Mouse (Mus musculus): Measurements from ENCODE around the gene Rnaset2a. TPM values are rescaled to one million over a fixed set of nuclear protein-coding genes. Genes with fewer than 3 reads are reported as not detected.
"Not testable (repeated sequence)": the region's sequence is repeated elsewhere in the genome, so short reads cannot be mapped to it uniquely, and the experiment has no call there.

Gene Rnaset2a
- polyA plus RNA-seq, 1 experiment from 2014 or later: 20.0 TPM

DNA sequence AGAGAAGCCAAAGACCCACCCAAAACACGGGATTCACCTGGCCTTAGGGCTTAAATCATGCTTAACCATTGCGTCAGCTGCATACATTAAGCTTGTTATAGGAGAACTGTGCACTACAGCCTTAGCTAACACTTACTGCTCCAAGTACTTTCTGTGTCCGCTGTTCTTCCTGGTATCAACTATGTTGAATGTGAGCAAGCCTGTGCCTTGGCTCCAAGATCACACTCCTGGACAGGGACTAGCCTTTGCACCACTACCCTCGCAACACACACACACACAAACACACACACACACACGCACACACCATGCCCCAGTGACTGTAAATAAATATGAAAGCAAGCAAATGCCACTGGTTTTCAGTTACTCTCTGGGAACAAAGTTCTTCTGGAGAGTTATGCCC lies 966 bp downstream of the Rnaset2a start:
- not testable (repeated sequence) for ATAC-seq (ENCODE audit: low FRiP score); H3K9me3 ChIP-seq (ENCODE audit: control insufficient read depth, low read length); H3K27ac ChIP-seq; H3K4me1 ChIP-seq (replicated peaks; ENCODE audit: control insufficient read depth, insufficient read depth, low read length); H3K36me3 ChIP-seq (replicated peaks; ENCODE audit: control insufficient read depth, insufficient read depth); DNase-seq (ENCODE audit: low spot score); H3K27me3 ChIP-seq (ENCODE audit: control insufficient read depth, insufficient read depth, low read length)
- H3K4me2 ChIP-seq (replicated peaks): peak overlapping the region; percentile 63
- peak overlapping the region; percentile 43 for H3K4me3 ChIP-seq (replicated peaks; ENCODE audit: low read length)
- 29% methylated on average over 5 of the region's 5 CpGs for WGBS
- H3K9ac ChIP-seq: peak overlapping the region; percentile 63; the same call in 1 of the 2 replicates

GRCm38 (mm10) chr17:8143802-8144673 lies 3.9 kb downstream of the Rnaset2a start:
- not testable (repeated sequence) for H3K4me3 ChIP-seq (replicated peaks; ENCODE audit: low read length); H3K9ac ChIP-seq; H3K9me3 ChIP-seq (ENCODE audit: control insufficient read depth, low read length); H3K4me2 ChIP-seq (replicated peaks); ATAC-seq (ENCODE audit: low FRiP score); DNase-seq (ENCODE audit: low spot score); H3K27me3 ChIP-seq (ENCODE audit: control insufficient read depth, insufficient read depth, low read length); H3K27ac ChIP-seq; H3K36me3 ChIP-seq (replicated peaks; ENCODE audit: control insufficient read depth, insufficient read depth); H3K4me1 ChIP-seq (replicated peaks; ENCODE audit: control insufficient read depth, insufficient read depth, low read length)
- 58% methylated on average over 12 of the region's 14 CpGs for WGBS

DNA sequence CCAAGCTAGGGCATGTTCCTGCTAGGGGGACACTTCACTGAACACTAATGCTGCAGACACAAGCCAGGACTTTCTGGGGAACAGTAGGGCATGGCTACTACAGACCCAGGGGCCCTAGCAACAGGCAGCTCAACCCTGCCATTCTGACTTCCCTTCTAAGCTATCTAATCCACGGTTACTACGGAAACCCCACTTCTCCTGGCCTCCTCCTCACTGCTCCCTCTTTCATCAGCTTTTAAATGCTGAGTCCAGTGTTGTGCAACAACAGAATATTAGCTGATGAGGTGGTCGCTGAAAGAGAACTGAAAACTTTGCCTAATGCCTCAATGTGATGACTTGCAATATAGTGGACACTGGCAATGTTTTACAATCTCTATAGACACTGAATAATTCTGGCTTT lies 7.7 kb downstream of the Rnaset2a start:
- not testable (repeated sequence) for H3K9ac ChIP-seq; H3K27me3 ChIP-seq (ENCODE audit: control insufficient read depth, insufficient read depth, low read length); H3K27ac ChIP-seq; DNase-seq (ENCODE audit: low spot score); H3K9me3 ChIP-seq (ENCODE audit: control insufficient read depth, low read length); ATAC-seq (ENCODE audit: low FRiP score); H3K4me3 ChIP-seq (replicated peaks; ENCODE audit: low read length); H3K4me2 ChIP-seq (replicated peaks); H3K36me3 ChIP-seq (replicated peaks; ENCODE audit: control insufficient read depth, insufficient read depth); H3K4me1 ChIP-seq (replicated peaks; ENCODE audit: control insufficient read depth, insufficient read depth, low read length)
- 78% methylated on average over 3 of the region's 3 CpGs for WGBS

DNA sequence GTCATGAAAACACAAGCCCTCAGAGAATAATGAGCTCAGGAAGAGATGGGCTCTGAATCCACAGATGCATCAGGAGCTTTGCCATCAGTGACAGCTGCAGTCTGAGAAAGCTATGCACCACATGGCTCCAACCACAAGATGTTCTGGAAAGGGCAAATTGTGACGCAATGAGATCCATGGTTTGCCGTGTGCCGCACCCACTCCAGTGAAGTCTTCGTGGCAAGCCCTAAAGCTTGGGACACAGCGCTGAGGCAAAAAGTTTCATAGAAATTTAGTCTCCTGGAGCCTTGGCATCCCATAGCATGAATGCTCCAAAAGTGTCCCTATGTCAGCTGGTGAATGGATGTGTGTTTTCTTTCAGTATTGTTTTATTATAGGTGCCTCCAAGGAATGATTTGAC lies 9.8 kb downstream of the Rnaset2a start:
- not testable (repeated sequence) for H3K27ac ChIP-seq; H3K27me3 ChIP-seq (ENCODE audit: control insufficient read depth, insufficient read depth, low read length); H3K4me1 ChIP-seq (replicated peaks; ENCODE audit: control insufficient read depth, insufficient read depth, low read length); DNase-seq (ENCODE audit: low spot score); H3K4me3 ChIP-seq (replicated peaks; ENCODE audit: low read length); ATAC-seq (ENCODE audit: low FRiP score); H3K9me3 ChIP-seq (ENCODE audit: control insufficient read depth, low read length); H3K9ac ChIP-seq; H3K36me3 ChIP-seq (replicated peaks; ENCODE audit: control insufficient read depth, insufficient read depth); H3K4me2 ChIP-seq (replicated peaks)
- 97% methylated on average over 5 of the region's 5 CpGs for WGBS

DNA sequence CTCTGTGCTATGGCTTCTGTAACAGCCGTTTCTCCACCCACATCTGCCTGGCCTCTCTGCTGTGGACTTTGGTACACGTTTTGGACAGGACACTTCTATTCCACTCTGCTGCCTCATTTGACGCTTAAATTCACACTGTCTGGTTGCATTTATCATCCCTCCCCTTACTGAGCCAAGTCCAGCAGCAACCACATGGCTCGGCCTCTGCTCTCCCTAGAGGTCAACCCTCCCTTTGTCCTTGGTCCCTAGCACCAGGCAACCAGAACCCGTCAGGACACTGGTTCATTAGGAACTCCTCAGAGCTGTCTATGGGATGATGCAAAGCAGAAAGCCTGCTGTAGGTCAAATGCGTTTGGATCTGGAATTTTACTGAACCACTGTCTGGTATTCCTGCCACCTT lies 17.0 kb downstream of the Rnaset2a start:
- WGBS: no CpG with 5 or more reads among the region's 6 CpGs
- not testable (repeated sequence) for H3K9me3 ChIP-seq (ENCODE audit: control insufficient read depth, low read length); H3K27me3 ChIP-seq (ENCODE audit: control insufficient read depth, insufficient read depth, low read length); ATAC-seq (ENCODE audit: low FRiP score); H3K4me2 ChIP-seq (replicated peaks); H3K27ac ChIP-seq; H3K4me1 ChIP-seq (replicated peaks; ENCODE audit: control insufficient read depth, insufficient read depth, low read length); DNase-seq (ENCODE audit: low spot score); H3K9ac ChIP-seq; H3K4me3 ChIP-seq (replicated peaks; ENCODE audit: low read length); H3K36me3 ChIP-seq (replicated peaks; ENCODE audit: control insufficient read depth, insufficient read depth)

DNA sequence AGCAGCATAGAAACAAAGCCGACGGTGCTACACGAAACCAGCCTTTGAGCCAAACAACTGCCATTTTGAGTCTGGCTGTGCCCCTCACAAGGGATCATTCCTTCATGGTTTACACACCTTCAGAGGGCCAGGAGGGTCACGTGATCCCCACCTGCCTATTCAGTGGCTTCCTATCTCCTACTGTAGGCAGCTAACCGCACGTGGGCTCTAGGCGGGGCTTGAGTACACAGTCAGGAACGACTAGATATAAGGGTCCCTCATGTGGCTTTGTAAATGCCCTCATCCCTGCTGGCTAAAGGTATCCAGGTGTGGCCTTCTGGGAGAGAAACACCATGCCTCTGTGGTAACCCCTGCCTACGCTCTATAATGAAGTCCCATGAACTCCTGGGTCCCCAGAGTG lies 18.3 kb downstream of the Rnaset2a start:
- H3K36me3 ChIP-seq (replicated peaks; ENCODE audit: control insufficient read depth, insufficient read depth); ATAC-seq (ENCODE audit: low FRiP score); H3K9me3 ChIP-seq (ENCODE audit: control insufficient read depth, low read length); H3K27ac ChIP-seq; DNase-seq (ENCODE audit: low spot score); H3K4me3 ChIP-seq (replicated peaks; ENCODE audit: low read length); H3K4me2 ChIP-seq (replicated peaks); H3K9ac ChIP-seq; H3K27me3 ChIP-seq (ENCODE audit: control insufficient read depth, insufficient read depth, low read length); H3K4me1 ChIP-seq (replicated peaks; ENCODE audit: control insufficient read depth, insufficient read depth, low read length): not testable (repeated sequence)
- WGBS: 95% methylated on average over 9 of the region's 9 CpGs

GRCm38 (mm10) chr17:8128326-8128993 lies 19.4 kb downstream of the Rnaset2a start:
- H3K9me3 ChIP-seq (ENCODE audit: control insufficient read depth, low read length); H3K4me3 ChIP-seq (replicated peaks; ENCODE audit: low read length); H3K27me3 ChIP-seq (ENCODE audit: control insufficient read depth, insufficient read depth, low read length); H3K9ac ChIP-seq; H3K36me3 ChIP-seq (replicated peaks; ENCODE audit: control insufficient read depth, insufficient read depth); H3K4me1 ChIP-seq (replicated peaks; ENCODE audit: control insufficient read depth, insufficient read depth, low read length); DNase-seq (ENCODE audit: low spot score); ATAC-seq (ENCODE audit: low FRiP score); H3K27ac ChIP-seq; H3K4me2 ChIP-seq (replicated peaks): not testable (repeated sequence)
- no CpG with 5 or more reads among the region's 7 CpGs for WGBS

- not testable (repeated sequence) for H3K27ac ChIP-seq; H3K9ac ChIP-seq; H3K9me3 ChIP-seq (ENCODE audit: control insufficient read depth, low read length); H3K27me3 ChIP-seq (ENCODE audit: control insufficient read depth, insufficient read depth, low read length); H3K4me3 ChIP-seq (replicated peaks; ENCODE audit: low read length); ATAC-seq (ENCODE audit: low FRiP score); DNase-seq (ENCODE audit: low spot score); H3K4me1 ChIP-seq (replicated peaks; ENCODE audit: control insufficient read depth, insufficient read depth, low read length); H3K36me3 ChIP-seq (replicated peaks; ENCODE audit: control insufficient read depth, insufficient read depth); H3K4me2 ChIP-seq (replicated peaks)
- WGBS: 93% methylated on average over 2 of the region's 6 CpGs
These were observed 23.3 kb downstream of the Rnaset2a start for GRCm38 (mm10) chr17:8124586-8124985.

GRCm38 (mm10) chr17:8122974-8123373 lies 24.9 kb downstream of the Rnaset2a start:
- not testable (repeated sequence) for ATAC-seq (ENCODE audit: low FRiP score); H3K9me3 ChIP-seq (ENCODE audit: control insufficient read depth, low read length); H3K4me1 ChIP-seq (replicated peaks; ENCODE audit: control insufficient read depth, insufficient read depth, low read length); H3K27me3 ChIP-seq (ENCODE audit: control insufficient read depth, insufficient read depth, low read length); H3K4me2 ChIP-seq (replicated peaks); H3K4me3 ChIP-seq (replicated peaks; ENCODE audit: low read length); H3K27ac ChIP-seq; DNase-seq (ENCODE audit: low spot score); H3K9ac ChIP-seq; H3K36me3 ChIP-seq (replicated peaks; ENCODE audit: control insufficient read depth, insufficient read depth)
- no CpG with 5 or more reads among the region's 3 CpGs for WGBS
